23 mouse cellular contexts compared by ENCODE assay signal in genomic region chr3:65220287-65220686, GRCm38 (mm10).
DNase-seq lines count a peak whose midpoint lies in the region; ATAC-seq and TF ChIP-seq lines count a peak whose summit lies in the region.
"Had no signal": no experiment of that assay in that cellular context is flagged by ENCODE, and none has a peak within 500 bp of the region (broad histone marks: within the 10 kb centered on the region; RNA-seq: fewer than 3 reads in every experiment).

No protein-coding gene starts in this region.

- POLR2A ChIA-PET in Patski (lab: Charles Lee): no interaction called here

- peaks cover 4% of the 10 kb centered on the region for H3K27me3 ChIP-seq in Patski
- H3K27me3 ChIP-seq: embryonic facial prominence, embryonic 12.5 days; forebrain, embryonic 12.5 days; neural tube, embryonic 13.5 days had no signal

- no peak for DNase-seq in gastrocnemius, adult 2 months
- no peak for DNase-seq in gastrocnemius, adult 8-10 months (ENCODE audit: low spot score in 2 of 2)
- no peak for DNase-seq in layer of hippocampus, adult 2 months (ENCODE audit: low spot score in 2 of 2)
- DNase-seq in layer of hippocampus, postnatal 14 days (ENCODE audit: low spot score in 2 of 2): no peak
- DNase-seq in 3T3-L1 (ENCODE audit: low read depth, low spot score): peak; percentile 22
- no peak for DNase-seq in Patski (ENCODE audit: low read depth, low spot score)
- no peak for DNase-seq in ovary, postnatal 36 days (ENCODE audit: low spot score)
- no peak for DNase-seq in thymus, adult 18-20 months
- DNase-seq: adrenal gland, postnatal 25 days; B cell, adult 2 months; cerebellum, adult 9-10 months; gastrocnemius, postnatal 14 days; heart, adult 11 months; heart, postnatal 4 days; kidney, adult 11 months; right cerebral cortex, adult 18-20 months; right cerebral cortex, postnatal 4 days; thymus, postnatal 4 days had no signal

- CTCF ChIA-PET in Patski (lab: Charles Lee): no interaction called here

- ATAC-seq in Patski: no peak
- ATAC-seq: lung, postnatal 0 days had no signal

- H3K4me3 ChIP-seq in gastrocnemius, adult 2 months: no peak overlapping the region
- no peak overlapping the region for H3K4me3 ChIP-seq in layer of hippocampus, adult 2 months
- H3K4me3 ChIP-seq: embryonic facial prominence, embryonic 12.5 days; forebrain, embryonic 12.5 days; neural tube, embryonic 13.5 days had no signal

- TF ChIP-seq CTCF in gastrocnemius, adult 2 months (IDR thresholded peaks at IDR 0.05): peak; percentile 21; the same call in 1 of the 2 replicates
- TF ChIP-seq CTCF in layer of hippocampus, adult 2 months (conservative IDR thresholded peaks at IDR 0.05): peak; percentile 64
- TF ChIP-seq CTCF in Patski (IDR thresholded peaks at IDR 0.05): peak; percentile 20

- intact Hi-C loops in gastrocnemius, adult 2 months (cut with DNase I): no loop called here

- no peak overlapping the region for H3K27ac ChIP-seq in gastrocnemius, adult 2 months
- H3K27ac ChIP-seq in layer of hippocampus, adult 2 months: no peak overlapping the region
- H3K27ac ChIP-seq: embryonic facial prominence, embryonic 12.5 days; forebrain, embryonic 12.5 days; hindbrain, embryonic 14.5 days; neural tube, embryonic 13.5 days had no signal

- in situ Hi-C loops in Patski (cut with MboI; ENCODE audit: low pct_unique_long_range_greater_than_20kb): no loop called here
